21 mouse cellular contexts compared by ENCODE assay signal in genomic region chr13:55205448-55206205, GRCm38 (mm10). TPM values are rescaled to one million over a fixed set of nuclear protein-coding genes. Genes with fewer than 3 reads are reported as not detected.
"Had no signal": no experiment of that assay in that cellular context is flagged by ENCODE, and none has a peak within 500 bp of the region (broad histone marks: within the 10 kb centered on the region; RNA-seq: fewer than 3 reads in every experiment).

No protein-coding gene starts in this region.

- H3K4me2 ChIP-seq: lung, embryonic 15.5 days; midbrain, embryonic 11.5 days; midbrain, embryonic 13.5 days; midbrain, embryonic 15.5 days; neural tube, embryonic 12.5 days had no signal

- H3K4me3 ChIP-seq: lung, embryonic 15.5 days; megakaryocyte, embryonic 14.5 days; midbrain, embryonic 13.5 days; midbrain, embryonic 15.5 days; neural tube, embryonic 12.5 days had no signal

- DNase-seq: lung, adult 2 months; lung, postnatal 14 days; lung, postnatal 36 days; right cerebral cortex, postnatal 25 days; right cerebral cortex, postnatal 4 days; spleen, adult 18-20 months; thymus, adult 18-20 months; thymus, postnatal 14 days; thymus, postnatal 36 days had no signal

- H3K36me3 ChIP-seq: lung, embryonic 15.5 days; midbrain, embryonic 13.5 days; midbrain, embryonic 15.5 days; neural tube, embryonic 12.5 days had no signal

- H3K27me3 ChIP-seq: lung, embryonic 15.5 days; megakaryocyte, embryonic 14.5 days; midbrain, embryonic 15.5 days; neural tube, embryonic 12.5 days had no signal

- H3K27ac ChIP-seq: lung, embryonic 15.5 days; macrophage; midbrain, embryonic 13.5 days; midbrain, embryonic 15.5 days; neural tube, embryonic 12.5 days had no signal

- H3K9ac ChIP-seq: lung, embryonic 15.5 days; midbrain, embryonic 13.5 days; midbrain, embryonic 15.5 days; neural tube, embryonic 12.5 days had no signal

- H3K9me3 ChIP-seq: lung, embryonic 15.5 days; midbrain, embryonic 13.5 days; midbrain, embryonic 15.5 days; neural tube, embryonic 12.5 days had no signal

- ATAC-seq: lung, postnatal 0 days; midbrain, embryonic 13.5 days; midbrain, embryonic 15.5 days had no signal

RNA-seq across cellular contexts. Expression of gene Fgfr4, which starts 53.2 kb away (rescaled TPM):
- total RNA-seq: megakaryocyte progenitor cell, adult 5-6 weeks; monocyte, adult 5-6 weeks; neutrophil, adult 5-6 weeks had no signal
- polyA plus RNA-seq: macrophage; thymus, postnatal 0 days had no signal
